Mouse (Mus musculus) testis, adult 2 months (tissue): ENCODE measurements around the gene Gm47959.

Experiments
- CTCF ChIP-seq: fragments of 200-500 bp; IDR thresholded peaks from 2 replicates; pipeline ENCODE4 v1.5.1; 2012; ENCODE audit warnings: low read depth, mild to moderate bottlenecking, inconsistent platforms, low read length, moderate library complexity; ENCODE audit not compliant: control insufficient read depth, insufficient read depth, insufficient replicate concordance
- POLR2A ChIP-seq: fragments of 200-500 bp; IDR thresholded peaks from 2 replicates; pipeline ENCODE4 v1.6.1; 2012; ENCODE audit warnings: low read depth, mild to moderate bottlenecking, inconsistent platforms, low read length, moderate library complexity; ENCODE audit not compliant: control insufficient read depth

GRCm38 (mm10) chr1:83016556-83016955 lies 16.2 kb downstream of the Gm47959 start:
- TF ChIP-seq CTCF (no peak), POLR2A (no peak)
